Mouse (Mus musculus) brain, embryonic 18.5 days (tissue): ENCODE measurements at regions not wholly inside any gene's neighbourhood (a gene's known extent, or its start where the extent isn't known, plus 50 kb on each side); places are given as distances from the start of the nearest gene placed in this dataset.
"Not testable (repeated sequence)": the region's sequence is repeated elsewhere in the genome, so short reads cannot be mapped to it uniquely, and the experiment has no call there.

Experiments
- DNase-seq: peaks from one replicate; pipeline ENCODE4 v3.0.0-alpha.2; 2012; ENCODE audit warnings: low read depth, low spot score

DNA sequence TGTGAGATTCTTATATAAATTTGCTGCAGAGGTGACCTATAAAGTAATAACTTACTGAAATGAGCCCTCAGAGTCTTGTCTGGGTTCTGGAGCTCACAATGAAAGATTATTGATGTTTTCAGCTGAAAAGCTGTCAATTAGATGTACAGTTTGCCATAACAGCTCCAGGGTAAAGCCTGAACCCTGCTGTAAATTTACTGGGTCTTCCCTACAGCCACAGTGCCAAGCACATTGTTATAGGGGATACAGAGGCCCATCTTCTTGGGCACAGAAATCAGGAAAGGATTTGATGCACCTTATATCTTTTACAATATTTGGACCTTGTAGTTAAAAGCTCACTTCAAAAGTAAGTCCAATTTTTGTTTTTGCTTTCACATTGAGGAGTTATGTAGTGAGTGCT is 628.0 kb downstream of the Cdh9 start:
- no peak for DNase-seq

DNA sequence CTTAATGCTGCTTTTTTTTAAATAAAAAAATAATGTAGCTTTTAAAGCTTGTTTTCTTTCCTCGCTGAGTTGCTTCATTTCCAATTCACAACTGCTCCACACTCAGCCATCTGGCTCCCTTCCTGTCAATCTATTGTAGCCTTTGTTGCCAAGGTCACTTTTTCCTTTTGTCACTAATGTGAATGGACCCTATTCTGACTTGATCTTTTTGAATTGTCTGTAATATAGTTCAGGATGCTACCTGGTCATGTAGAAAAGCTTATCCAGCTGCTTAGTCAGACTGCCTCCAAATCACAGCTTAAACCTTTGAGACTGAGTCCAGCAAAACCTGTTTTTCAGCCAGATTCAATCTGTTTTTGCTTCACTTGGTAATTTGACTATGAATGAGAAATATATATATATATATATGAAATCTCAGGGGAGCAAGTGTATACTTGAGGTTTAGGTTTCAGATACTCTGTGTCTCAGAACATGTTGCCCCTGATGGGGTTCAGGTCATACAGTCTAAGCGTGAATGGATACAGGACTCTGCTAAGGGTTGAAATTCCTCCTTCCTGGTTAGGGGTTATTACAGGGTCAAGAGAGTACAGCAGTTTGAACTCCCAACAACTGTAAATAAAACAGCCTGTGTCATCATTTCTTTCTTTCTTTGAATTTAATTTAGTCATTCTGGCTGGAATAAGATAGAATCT is 628.7 kb downstream of the Cdh9 start:
- peak; percentile 4 for DNase-seq

DNA sequence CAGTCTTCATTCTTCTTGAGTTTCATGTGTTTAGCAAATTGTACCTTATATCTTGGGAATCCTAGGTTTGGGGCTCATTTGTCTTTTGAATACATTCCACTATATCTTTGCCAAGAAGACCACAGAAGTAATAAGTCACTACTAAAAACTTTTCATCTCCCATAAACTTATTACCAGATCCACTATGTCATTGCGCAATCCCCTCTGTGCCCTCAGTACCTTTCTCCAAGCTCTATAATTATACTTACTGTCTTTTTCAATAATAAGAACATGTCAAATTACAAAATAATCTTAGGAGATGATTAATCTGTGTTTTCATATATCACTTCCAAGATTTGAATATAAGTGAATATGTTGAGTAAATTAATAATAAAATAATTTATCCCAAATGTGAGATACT is 676.1 kb downstream of the Cdh9 start:
- DNase-seq = no peak

DNA sequence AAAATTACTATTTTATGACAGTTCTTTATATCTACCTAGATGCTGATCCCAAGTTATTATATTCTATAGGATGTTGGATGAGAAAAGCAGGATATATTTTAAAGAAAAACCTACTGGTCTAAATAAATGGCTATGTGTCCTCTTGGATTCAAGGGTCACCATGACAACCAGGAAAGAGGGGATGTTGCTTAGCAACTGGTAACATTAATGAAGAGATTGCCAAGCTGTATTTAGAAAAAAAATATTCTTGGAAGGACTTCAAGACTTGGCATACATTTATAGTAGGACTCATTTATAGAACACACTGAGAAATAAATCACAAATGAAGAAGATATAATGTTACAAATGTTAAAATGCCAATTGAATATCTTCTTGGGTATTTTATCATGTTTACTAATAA is 699.2 kb downstream of the Cdh9 start:
- DNase-seq = peak; percentile 22

DNA sequence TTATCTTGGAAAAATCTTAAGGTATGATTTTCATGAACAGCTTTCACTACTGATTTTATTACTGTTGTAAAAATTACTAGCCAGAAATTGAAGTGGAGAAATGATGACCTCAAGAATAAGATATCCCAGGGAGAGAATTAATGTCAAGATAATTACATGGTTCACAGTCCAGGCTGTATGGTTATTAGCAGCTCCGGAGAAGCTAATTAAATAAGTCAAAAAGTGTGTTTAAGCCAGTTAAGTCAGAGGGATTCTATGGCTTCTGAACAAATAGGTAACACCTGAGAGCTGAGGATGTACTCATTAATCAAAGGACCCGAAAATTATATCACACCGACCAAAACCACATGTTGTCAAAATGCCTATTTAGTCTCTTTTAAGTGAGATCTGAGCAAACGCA is 703.3 kb downstream of the Cdh9 start:
- no peak for DNase-seq

DNA sequence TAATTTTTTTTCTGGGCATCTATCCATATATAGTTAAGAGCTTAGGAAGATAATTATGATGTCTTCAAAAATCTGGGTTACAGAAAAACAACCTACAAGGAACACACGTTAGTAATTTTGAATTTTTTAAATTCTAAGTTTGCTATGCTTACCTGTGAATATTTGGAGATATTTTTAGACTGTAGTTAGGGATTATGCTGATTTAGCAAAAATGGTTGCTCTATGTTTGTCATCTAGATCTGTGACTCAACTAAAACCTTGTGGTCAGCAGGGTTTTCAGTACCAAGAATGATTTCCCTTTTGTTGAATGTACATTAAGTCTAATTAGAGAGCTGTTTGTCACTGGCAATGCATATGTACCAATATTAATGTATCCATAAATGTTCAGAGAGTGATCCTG is 707.3 kb downstream of the Cdh9 start:
- no peak for DNase-seq

DNA sequence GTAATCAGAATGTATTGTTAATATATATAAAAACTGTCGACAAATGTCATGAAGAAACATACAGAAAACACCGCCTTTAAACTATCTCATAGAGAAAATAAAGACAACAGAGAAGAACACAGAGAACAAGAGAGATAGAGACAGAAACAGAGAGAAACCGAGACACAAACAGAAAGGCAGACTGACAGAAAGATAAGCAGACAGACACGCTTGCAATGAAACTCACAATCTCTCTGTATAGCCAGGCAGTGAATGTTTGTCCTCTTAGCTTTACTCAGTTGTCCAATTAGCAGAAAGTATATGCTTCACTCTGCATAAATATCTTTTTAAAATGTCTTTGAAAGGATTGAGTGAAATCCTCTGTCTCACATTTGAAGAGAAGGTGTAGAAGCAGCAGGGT is 719.7 kb downstream of the Cdh9 start:
- no peak for DNase-seq

DNA sequence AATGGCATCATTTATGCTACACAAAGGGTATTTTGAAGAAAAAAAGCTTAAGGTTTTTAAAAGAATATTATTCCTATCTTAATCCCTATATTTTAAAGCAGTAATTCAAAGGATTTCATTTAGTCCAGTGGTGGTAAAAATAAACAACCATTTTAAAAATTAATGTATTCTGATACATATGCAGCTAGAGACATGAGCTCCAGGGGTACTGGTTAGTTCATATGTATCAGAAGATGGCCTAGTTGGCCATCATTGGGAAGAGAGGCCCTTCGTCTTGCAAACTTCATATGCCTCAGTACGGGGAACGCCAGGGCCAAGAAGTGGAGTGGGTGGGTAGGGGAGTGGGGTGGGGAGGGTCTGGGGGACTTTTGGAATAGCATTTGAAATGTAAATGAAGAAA is 721.2 kb downstream of the Cdh9 start:
- DNase-seq = not testable (repeated sequence)

DNA sequence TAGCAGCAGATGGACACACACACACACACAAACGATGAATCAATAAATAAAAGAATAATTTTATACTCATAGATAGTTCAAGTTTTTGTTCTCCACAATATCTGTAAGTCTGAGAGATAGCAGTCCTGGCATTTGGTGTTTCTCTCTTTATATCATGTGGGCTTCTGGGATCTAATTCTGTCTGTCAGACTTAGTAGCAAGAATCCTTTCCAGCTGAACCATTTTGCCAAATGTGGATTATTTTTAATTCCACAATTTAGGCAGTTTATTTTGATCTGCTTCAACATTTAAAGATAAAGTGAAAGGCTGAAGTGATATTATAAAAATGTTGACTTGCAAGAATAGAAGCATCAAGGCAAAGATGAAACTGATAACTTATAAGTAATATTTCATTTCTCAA is 738.5 kb downstream of the Cdh9 start:
- no peak for DNase-seq

DNA sequence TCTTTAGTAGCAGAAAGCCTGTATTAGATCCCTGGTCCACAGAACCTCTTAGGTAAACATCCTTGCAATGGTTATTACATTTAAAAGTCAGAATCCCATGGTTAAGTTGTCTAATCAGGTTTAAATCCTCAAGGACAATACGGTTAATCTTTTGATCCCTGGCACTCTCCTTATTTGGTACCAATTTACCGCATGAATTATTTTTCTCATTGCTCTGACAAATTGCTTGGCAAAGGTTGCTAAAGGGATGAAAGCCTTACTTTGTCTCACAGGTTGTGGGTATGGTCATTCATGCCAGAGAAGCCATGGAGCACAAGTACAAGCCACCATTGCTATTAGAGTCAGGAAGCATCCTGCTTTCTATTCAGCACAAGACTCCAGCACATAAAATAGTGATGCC is 765.0 kb downstream of the Cdh9 start:
- DNase-seq = no peak
